Comparison of ENCODE assay signal across 8 mouse cellular contexts in genomic region chr14:20702741-20703381, GRCm38 (mm10). TPM values are rescaled to one million over a fixed set of nuclear protein-coding genes. Genes with fewer than 3 reads are reported as not detected.
DNase-seq lines count a peak whose midpoint lies in the region; ATAC-seq lines count a peak whose summit lies in the region.

TSS of gene Chchd1 (plus strand) at chr14:20703006.

- H3K27me3 ChIP-seq in hindbrain, embryonic 13.5 days = no peaks in the 10 kb centered on the region

- ATAC-seq in hindbrain, embryonic 13.5 days (ENCODE audit: low FRiP score) = peak; percentile 63

- peak within 1 kb of the TSS; percentile 93 for H3K27ac ChIP-seq in hindbrain, embryonic 13.5 days

- peak within 1 kb of the TSS; percentile 77 for H3K4me3 ChIP-seq in hindbrain, embryonic 13.5 days

- H3K36me3 ChIP-seq in hindbrain, embryonic 13.5 days = peaks cover 18% of the 10 kb centered on the region

- peak within 1 kb of the TSS; percentile 91 for H3K9ac ChIP-seq in hindbrain, embryonic 13.5 days

- WGBS in hindbrain, embryonic 13.5 days = under 1% methylated on average over 61 of the region's 61 CpGs

- peak; percentile 88 for DNase-seq in R1 (ENCODE audit: low read depth, low spot score)
- DNase-seq in cerebellum, postnatal 25 days = peak; percentile 94 to 95
- peak; percentile 81 to 89 for DNase-seq in frontal cortex, postnatal 25 days (ENCODE audit: low spot score in 2 of 2)
- peak; percentile 90 to 92 for DNase-seq in layer of hippocampus, postnatal 25 days (ENCODE audit: extremely low spot score in 1 of 2, low spot score in 1 of 2)
- peak; percentile 90 for DNase-seq in lung, postnatal 25 days (ENCODE audit: low spot score)
- peak; percentile 75 for DNase-seq in retina, adult 2 months (ENCODE audit: low read depth, low spot score)
- peak; percentile 82 for DNase-seq in thymus, postnatal 25 days

- H3K4me1 ChIP-seq in hindbrain, embryonic 13.5 days (replicated peaks) = peaks cover 60% of the 10 kb centered on the region

- H3K9me3 ChIP-seq in hindbrain, embryonic 13.5 days = no peaks in the 10 kb centered on the region

- H3K4me2 ChIP-seq in hindbrain, embryonic 13.5 days = peak within 1 kb of the TSS; percentile 67

RNA-seq across cellular contexts. Expression of gene Chchd1, which starts in this region (rescaled TPM):
- polyA plus RNA-seq in hindbrain, embryonic 13.5 days (2015; fragmentation: Nextera tagmentation; extraction: Ambion mirVana) = 200 and 204 TPM in 2 replicates
- total RNA-seq in layer of hippocampus, postnatal 25 days (2021) = 10 to 100 TPM; 47.3 to 50.3 TPM

Comparison
In these comparisons a context has a peak if more than half of its experiments do, and no peak if none do; other contexts are left out.
1. Peak in every context shown above with its lines: DNase-seq, ATAC-seq, H3K4me3 ChIP-seq and H3K27ac ChIP-seq.